Mouse (Mus musculus): ENCODE measurements around the gene Slc45a2.
"Not testable (repeated sequence)": the region's sequence is repeated elsewhere in the genome, so short reads cannot be mapped to it uniquely, and the experiment has no call there.

The Slc45a2 gene

GRCm38 (mm10) chr15:11000421-11000820 is at the start of gene Slc45a2:
Gene Slc45a2, plus strand, starts transcription at chr15:11000721.
- DNase-seq, result no peak

GRCm38 (mm10) chr15:10951951-10952759 is 48.4 kb upstream of the Slc45a2 start, which contains the start of gene C1qtnf3:
Gene C1qtnf3, plus strand, starts transcription at chr15:10952332.
- no peak for DNase-seq

DNA sequence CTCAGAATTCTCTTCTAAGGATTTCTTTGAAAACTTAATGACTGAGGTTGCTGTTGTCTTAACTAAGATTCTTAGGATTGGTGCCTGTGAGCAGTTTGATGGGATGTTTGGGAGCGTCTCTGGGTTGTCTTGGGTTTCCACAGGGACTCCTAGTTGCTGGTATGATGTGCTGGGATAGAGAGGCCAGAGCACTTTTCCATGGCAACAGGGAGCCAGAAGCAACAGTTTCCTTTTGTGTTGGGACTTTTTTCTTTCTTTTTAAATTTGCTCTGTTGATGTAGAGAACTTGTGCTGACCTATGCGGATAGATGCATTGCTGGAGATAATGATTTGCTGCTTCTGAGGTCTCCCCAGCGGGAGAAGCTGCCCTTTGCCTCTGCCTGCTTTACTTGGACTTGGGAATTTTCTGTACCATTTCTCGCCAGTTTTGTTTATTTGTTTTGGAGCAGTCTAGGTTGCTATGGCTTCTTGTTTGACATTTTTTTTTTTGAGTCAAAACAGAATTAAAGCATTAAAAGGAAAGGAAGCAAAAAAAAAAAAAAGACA is 47.7 kb upstream of the Slc45a2 start:
- no peak for DNase-seq

- DNase-seq, result no peak
Measured at GRCm38 (mm10) chr15:10953465-10953864, 47.1 kb upstream of the Slc45a2 start.

DNA sequence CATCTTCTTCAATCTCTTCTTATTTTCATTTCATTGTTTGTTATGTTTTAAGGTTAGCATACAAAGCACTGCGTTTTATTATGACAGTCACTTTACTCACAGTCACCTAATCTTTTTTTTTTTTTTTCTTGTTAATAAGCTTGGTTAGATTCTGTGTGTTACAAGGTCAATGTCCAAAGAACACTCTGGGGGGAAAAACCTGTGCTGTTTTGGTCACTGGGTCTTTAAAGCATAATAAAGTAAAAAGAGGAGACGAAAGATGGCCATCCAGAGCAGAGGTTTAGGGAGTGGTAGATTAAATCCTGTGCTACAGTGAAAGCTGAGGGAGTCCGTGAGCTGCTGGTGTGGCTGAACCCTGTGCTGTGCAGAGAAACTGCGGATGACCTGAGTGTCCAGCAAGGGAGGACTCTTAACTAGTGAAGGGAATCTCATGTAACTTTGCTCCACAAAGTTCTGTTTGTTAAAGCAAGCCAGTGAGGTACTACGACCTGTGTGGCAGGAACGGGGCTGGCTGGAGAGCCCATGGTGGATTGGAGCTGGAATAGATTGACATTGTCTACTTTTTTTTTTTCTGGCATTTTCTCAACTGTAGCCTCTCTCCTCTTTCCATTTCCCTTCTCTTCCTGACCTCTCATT is 46.0 kb upstream of the Slc45a2 start:
- no peak for DNase-seq

GRCm38 (mm10) chr15:10955156-10955555 is 45.4 kb upstream of the Slc45a2 start:
- DNase-seq, result no peak

GRCm38 (mm10) chr15:10956706-10957105 is 43.8 kb upstream of the Slc45a2 start:
- no peak for DNase-seq

GRCm38 (mm10) chr15:10959277-10960026 is 41.1 kb upstream of the Slc45a2 start:
- no peak for DNase-seq

DNA sequence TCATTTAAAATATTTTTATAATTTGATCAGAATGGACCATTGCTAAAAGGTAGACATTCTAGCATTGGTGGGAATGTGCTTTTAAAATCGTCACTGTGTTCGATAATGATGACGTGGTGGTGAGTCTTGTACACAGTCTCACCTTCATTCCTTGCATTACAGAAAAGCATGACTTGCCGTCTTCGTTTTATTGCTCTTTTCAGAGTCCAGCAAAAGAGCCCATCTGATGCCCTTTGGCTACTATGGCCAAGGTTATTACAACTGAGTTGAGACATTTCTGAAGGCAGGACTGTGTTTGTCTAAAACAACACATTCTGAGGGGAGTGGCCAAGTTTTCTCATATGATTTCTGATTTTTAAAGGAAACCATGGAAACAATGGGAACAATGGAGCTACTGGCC is 40.3 kb upstream of the Slc45a2 start:
- DNase-seq, result no peak

GRCm38 (mm10) chr15:10962601-10963000 is 37.9 kb upstream of the Slc45a2 start:
- no peak for DNase-seq

GRCm38 (mm10) chr15:10969439-10969838 is 31.1 kb upstream of the Slc45a2 start:
- no peak for DNase-seq

GRCm38 (mm10) chr15:10970777-10971176 is 29.7 kb upstream of the Slc45a2 start:
- DNase-seq, result no peak

- no peak for DNase-seq
Measured at GRCm38 (mm10) chr15:10977151-10977550, 23.4 kb upstream of the Slc45a2 start.

- DNase-seq, result no peak
Measured at GRCm38 (mm10) chr15:10980712-10981111, 19.8 kb upstream of the Slc45a2 start.

- peak; percentile 90 for DNase-seq
Measured at GRCm38 (mm10) chr15:10981377-10982063, 19.0 kb upstream of the Slc45a2 start, which contains the start of gene Amacr. Gene Amacr, plus strand, starts transcription at chr15:10981756.

DNA sequence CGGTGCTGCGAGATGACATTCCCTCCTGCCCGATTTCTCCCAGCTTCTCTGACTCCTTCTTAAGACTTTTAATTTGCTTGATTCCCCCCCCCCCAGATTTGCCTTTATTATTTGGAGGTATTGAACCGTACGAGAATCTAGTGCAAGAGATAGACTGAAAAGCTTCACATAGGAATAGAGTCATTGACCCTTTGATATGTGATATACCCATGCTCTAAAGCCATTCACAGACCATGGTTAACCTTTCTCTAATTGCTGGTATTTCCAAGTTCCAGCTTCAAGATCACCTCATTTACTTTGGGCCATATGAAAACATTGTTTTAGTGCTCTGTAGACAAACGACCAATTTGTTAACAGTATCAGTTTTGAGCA is 18.5 kb upstream of the Slc45a2 start:
- no peak for DNase-seq

DNA sequence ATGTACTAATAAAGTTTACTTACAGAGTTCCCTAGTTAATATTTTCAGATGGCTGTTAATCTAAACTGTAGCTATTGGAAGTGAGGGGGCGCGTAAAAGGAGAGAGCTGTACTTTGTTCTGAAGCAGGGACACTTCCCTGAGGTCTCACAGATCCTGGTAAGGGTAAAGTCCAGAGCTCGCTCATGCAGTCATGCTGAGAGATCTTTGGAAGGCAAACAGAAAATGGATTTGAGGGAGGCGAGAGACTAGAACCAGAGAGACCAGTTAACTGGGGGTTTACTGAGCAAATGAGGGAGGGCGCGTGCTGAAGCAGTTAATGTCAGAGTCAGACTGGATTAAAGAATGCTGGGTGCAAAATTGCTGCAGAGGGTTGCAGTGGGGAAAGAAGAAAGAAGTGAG is 14.8 kb upstream of the Slc45a2 start:
- no peak for DNase-seq

DNA sequence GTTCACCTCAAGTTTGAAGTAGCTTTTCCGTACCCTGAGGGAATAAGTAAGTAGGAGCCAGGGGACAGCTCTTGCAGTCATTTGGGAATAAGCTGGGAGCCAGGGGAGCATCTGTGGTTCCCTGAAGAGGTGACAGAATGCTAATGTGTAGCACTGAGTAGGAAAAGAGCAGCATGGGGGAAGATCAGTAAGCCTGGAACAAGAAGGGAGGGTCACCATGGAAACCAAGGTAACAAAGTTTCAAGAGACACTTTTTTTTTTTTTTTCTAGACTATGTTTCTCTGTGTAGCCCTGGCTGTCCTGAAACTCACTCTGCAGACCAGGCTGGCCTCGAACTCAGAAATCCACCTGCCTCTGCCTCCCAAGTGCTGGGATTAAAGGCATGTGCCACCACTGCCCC is 14.0 kb upstream of the Slc45a2 start:
- not testable (repeated sequence) for DNase-seq

DNA sequence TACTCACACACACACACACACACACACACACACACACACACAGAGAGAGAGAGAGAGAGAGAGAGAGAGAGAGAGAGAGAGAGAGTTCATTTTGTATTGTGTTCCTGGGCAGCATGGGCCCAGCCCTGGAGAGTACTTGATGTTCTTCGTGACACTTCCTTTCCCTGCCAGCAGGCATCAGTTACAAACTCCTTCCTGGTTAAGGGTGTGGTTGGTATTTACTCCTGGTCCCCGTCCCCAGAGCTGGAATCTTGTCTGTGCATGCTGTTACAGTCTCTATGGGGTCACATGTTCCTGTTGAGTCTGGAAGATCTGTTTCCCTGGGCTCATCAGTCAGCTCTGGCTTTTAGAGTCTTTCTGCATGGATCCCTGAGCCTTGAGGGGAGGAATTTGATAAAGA is 10.1 kb upstream of the Slc45a2 start:
- no peak for DNase-seq

- no peak for DNase-seq
Measured at GRCm38 (mm10) chr15:10991566-10991965, 9.0 kb upstream of the Slc45a2 start.

GRCm38 (mm10) chr15:10999832-11000231 is 689 bp upstream of the Slc45a2 start:
- no peak for DNase-seq

GRCm38 (mm10) chr15:11003791-11004190 is 3.3 kb downstream of the Slc45a2 start:
- DNase-seq, result no peak

DNA sequence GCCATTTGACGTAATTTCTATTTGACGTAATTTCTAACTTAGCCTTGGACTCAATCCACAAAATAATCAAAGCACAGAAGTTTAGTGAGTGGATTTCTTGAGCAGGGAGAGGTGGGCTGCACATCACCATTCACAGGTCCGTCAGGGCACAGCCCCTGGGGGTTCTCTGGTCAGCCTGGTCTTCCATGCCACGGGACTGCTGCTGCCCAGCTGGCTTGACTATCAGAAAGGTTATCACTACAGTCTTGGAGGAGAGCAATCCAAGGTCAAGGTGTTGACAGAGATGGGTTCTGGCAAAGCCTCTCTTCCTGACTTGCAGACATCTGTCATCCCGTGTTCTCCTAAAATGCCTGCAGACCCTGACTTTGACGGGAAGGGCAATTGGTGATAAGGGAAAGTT is 4.1 kb downstream of the Slc45a2 start:
- no peak for DNase-seq
